Mouse (Mus musculus) liver, embryonic 18 days (tissue): ENCODE data around the gene Zfp110. TPM values are rescaled to one million over a fixed set of nuclear protein-coding genes. Genes with fewer than 3 reads are reported as not detected.

Source experiments
- polyA plus RNA-seq: library from polyadenylated mRNA; depleted of rRNA; stranded (reverse); fragments of >200 nt; gene quantifications from 2 replicates; pipeline ENCODE4 v1.2.3, GENCODE M21; 2012; rRNA removed

Gene Zfp110
- polyA plus RNA-seq = 5.1 and 5.6 TPM in 2 replicates

DNA sequence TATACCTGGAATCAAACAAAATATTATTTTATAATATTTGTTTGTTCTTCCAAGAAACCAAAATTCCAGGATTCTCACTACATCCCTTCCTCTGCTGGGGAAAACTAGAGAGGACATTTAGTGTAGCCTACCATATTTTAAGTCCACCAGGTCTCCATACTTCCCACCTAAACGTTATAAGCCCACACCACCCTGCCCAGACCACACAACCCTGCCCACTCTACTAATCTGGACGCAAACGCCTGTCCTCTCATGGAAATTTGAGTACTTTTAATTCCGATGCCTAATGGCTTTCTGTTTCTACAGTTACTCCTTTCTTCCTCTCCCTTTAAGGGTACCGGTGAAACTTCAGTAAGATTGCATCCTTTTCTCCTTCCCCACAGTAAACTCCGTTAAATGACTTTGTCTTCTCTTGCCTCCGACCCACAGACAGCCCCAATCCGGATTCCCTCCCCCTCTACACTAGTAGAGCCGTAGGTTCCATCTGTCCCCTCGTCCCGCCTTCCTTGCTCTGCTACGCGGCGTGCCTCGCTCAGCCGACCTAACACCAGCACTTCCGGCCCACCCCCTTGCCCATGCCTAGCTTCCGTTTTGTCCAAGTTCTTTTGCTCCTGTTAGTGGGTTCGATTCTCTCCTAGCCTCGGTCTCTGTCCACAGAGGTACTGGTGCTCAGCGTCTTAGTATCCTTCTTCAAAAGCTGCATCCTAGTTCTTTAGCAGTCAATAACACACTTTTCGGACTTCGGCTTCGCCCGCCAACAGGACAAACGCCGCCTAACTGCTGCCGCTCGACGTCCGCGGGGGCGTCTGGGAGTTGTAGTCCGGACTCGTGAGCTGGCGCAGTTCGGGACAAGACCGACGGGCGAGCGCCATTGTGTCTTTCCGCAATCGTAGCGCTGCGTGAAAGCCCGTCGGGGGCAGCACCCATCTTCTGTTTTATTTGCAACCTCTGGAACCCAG lies at the start of gene Zfp110:
Gene Zfp110 (plus strand): TSS at position 600 of the 959 bp plus-strand sequence.

GRCm38 (mm10) chr7:12802866-12803726 lies 31.5 kb upstream of the Zfp110 start, which contains the start of gene Zscan18:
Gene Zscan18, minus strand, starts transcription at chr7:12803635.

GRCm38 (mm10) chr7:12818521-12819295 lies 15.9 kb upstream of the Zfp110 start, which contains the start of gene Zfp329:
Gene Zfp329, minus strand, starts transcription at chr7:12818858.

GRCm38 (mm10) chr7:12880911-12881660 lies 46.5 kb downstream of the Zfp110 start, which contains the start of gene Zfp128:
Gene Zfp128, plus strand, starts transcription at chr7:12881177.

GRCm38 (mm10) chr7:12897655-12898410 lies 63.3 kb downstream of the Zfp110 start, which contains the start of gene Zscan22:
Gene Zscan22, plus strand, starts transcription at chr7:12897815.

Other genes with a start within 250 kb of the Zfp110 start
- not detected in 2 replicates for gene Vmn2r53, start 226.0 kb upstream of the Zfp110 start, polyA plus RNA-seq
- not detected in 2 replicates for gene Vmn2r54, start 194.4 kb upstream of the Zfp110 start, polyA plus RNA-seq
- gene Vmn2r55, start 149.8 kb upstream of the Zfp110 start, polyA plus RNA-seq = not detected in 2 replicates
- gene Vmn2r56, start 99.8 kb upstream of the Zfp110 start, polyA plus RNA-seq = not detected in 2 replicates
- 0.25 and 0.29 TPM in 2 replicates for gene Zscan18, start 31.1 kb upstream of the Zfp110 start, polyA plus RNA-seq
- 2.2 and 2.4 TPM in 2 replicates for gene Zfp329, start 15.9 kb upstream of the Zfp110 start, polyA plus RNA-seq
- 0.75 and 0.82 TPM in 2 replicates for gene Zfp128, start 46.4 kb downstream of the Zfp110 start, polyA plus RNA-seq
- gene Zscan22, start 63.1 kb downstream of the Zfp110 start, polyA plus RNA-seq = 3.4 and 3.5 TPM in 2 replicates
- gene Rps5, start 87.5 kb downstream of the Zfp110 start, polyA plus RNA-seq = 1,527 and 1,533 TPM in 2 replicates
- 0.13 and 0.22 TPM in 2 replicates for gene Rnf225, start 92.7 kb downstream of the Zfp110 start, polyA plus RNA-seq
- 1.7 and 1.8 TPM in 2 replicates for gene Zfp324, start 131.1 kb downstream of the Zfp110 start, polyA plus RNA-seq
- gene Zfp446, start 143.1 kb downstream of the Zfp110 start, polyA plus RNA-seq = 1.9 and 2.1 TPM in 2 replicates
- gene Slc27a5, start 163.4 kb downstream of the Zfp110 start, polyA plus RNA-seq = 37.4 and 60.2 TPM in 2 replicates
- 85.9 and 90.4 TPM in 2 replicates for gene Trim28, start 164.4 kb downstream of the Zfp110 start, polyA plus RNA-seq
- 5.4 and 5.7 TPM in 2 replicates for gene Zbtb45, start 175.3 kb downstream of the Zfp110 start, polyA plus RNA-seq
- gene Chmp2a, start 200.0 kb downstream of the Zfp110 start, polyA plus RNA-seq = 99.3 and 101 TPM in 2 replicates
- gene Ube2m, start 203.5 kb downstream of the Zfp110 start, polyA plus RNA-seq = 86.0 and 91.7 TPM in 2 replicates
- 0.53 and 0.59 TPM in 2 replicates for gene Mzf1, start 220.0 kb downstream of the Zfp110 start, polyA plus RNA-seq